Mouse (Mus musculus): ENCODE measurements around the gene Vkorc1. TPM values are rescaled to one million over a fixed set of nuclear protein-coding genes. Genes with fewer than 3 reads are reported as not detected.

Vkorc1 gene
- polyA plus RNA-seq, 1 experiment from 2014 or later: 130 TPM

GRCm38 (mm10) chr7:127935028-127935722, 39.8 kb upstream of the Vkorc1 start:
- peak overlapping the region; percentile 98 for H3K4me2 ChIP-seq (replicated peaks; ENCODE audit: low read depth)
- H3K27ac ChIP-seq (replicated peaks): peak overlapping the region; percentile 89
- peak; percentile 87 for ATAC-seq (ENCODE audit: low FRiP score, low TSS enrichment)
- peak; percentile 94 for DNase-seq (ENCODE audit: low spot score)
- peak overlapping the region; percentile 67 for H3K4me3 ChIP-seq (ENCODE audit: low read depth, low read length)
- 5% methylated on average over 32 of the region's 32 CpGs for WGBS
- H3K27me3 ChIP-seq (ENCODE audit: control insufficient read depth, insufficient read depth, low read length): no peaks in the 10 kb centered on the region
- H3K9ac ChIP-seq (ENCODE audit: low read length): peak overlapping the region; percentile 80
- H3K4me1 ChIP-seq (replicated peaks; ENCODE audit: control insufficient read depth, insufficient read depth): peaks cover 5% of the 10 kb centered on the region
- H3K9me3 ChIP-seq (ENCODE audit: control insufficient read depth, low read length): no peaks in the 10 kb centered on the region
- TF ChIP-seq CTCF (IDR thresholded peaks at IDR 0.05; ENCODE audit: low read depth): peak; percentile 99
- no peak for TF ChIP-seq EP300 (optimal IDR thresholded peaks at IDR 0.05)
- H3K36me3 ChIP-seq (ENCODE audit: control insufficient read depth, insufficient read depth, low read length): no peaks in the 10 kb centered on the region

GRCm38 (mm10) chr7:127934075-127934474, 38.7 kb upstream of the Vkorc1 start:
- DNase-seq (ENCODE audit: low spot score): no peak

GRCm38 (mm10) chr7:127932273-127933031, 37.0 kb upstream of the Vkorc1 start:
- DNase-seq (ENCODE audit: low spot score) (peak; percentile 81), ATAC-seq (ENCODE audit: low FRiP score, low TSS enrichment) (peak; percentile 19; the same call in 1 of the 2 replicates)
- peaks cover 5% of the 10 kb centered on the region for H3K4me1 ChIP-seq (replicated peaks; ENCODE audit: control insufficient read depth, insufficient read depth)
- peak; percentile 37; the same call in 1 of the 2 replicates for TF ChIP-seq CTCF (IDR thresholded peaks at IDR 0.05; ENCODE audit: low read depth)
- no peak for TF ChIP-seq EP300 (optimal IDR thresholded peaks at IDR 0.05)
- no peaks in the 10 kb centered on the region for H3K9me3 ChIP-seq (ENCODE audit: control insufficient read depth, low read length)
- H3K27me3 ChIP-seq (ENCODE audit: control insufficient read depth, insufficient read depth, low read length): no peaks in the 10 kb centered on the region
- no peak overlapping the region for H3K9ac ChIP-seq (ENCODE audit: low read length)
- no peaks in the 10 kb centered on the region for H3K36me3 ChIP-seq (ENCODE audit: control insufficient read depth, insufficient read depth, low read length)
- H3K27ac ChIP-seq (replicated peaks): peak overlapping the region; percentile 95
- H3K4me3 ChIP-seq (ENCODE audit: low read depth, low read length): no peak overlapping the region
- no peak overlapping the region; the same call in 1 of the 2 replicates for H3K4me2 ChIP-seq (replicated peaks; ENCODE audit: low read depth)
- WGBS: 24% methylated on average over 13 of the region's 13 CpGs

More at GRCm38 (mm10) chr7:127934075-127934474, 38.7 kb upstream of the Vkorc1 start:
- Histone ChIP-seq H3K27me3 (ENCODE audit: control insufficient read depth, insufficient read depth, low read length) (no peaks in the 10 kb centered on the region), H3K9me3 (ENCODE audit: control insufficient read depth, low read length) (no peaks in the 10 kb centered on the region), H3K27ac (replicated peaks) (no peak overlapping the region), H3K4me2 (replicated peaks; ENCODE audit: low read depth) (no peak overlapping the region), H3K9ac (ENCODE audit: low read length) (no peak overlapping the region), H3K36me3 (ENCODE audit: control insufficient read depth, insufficient read depth, low read length) (no peaks in the 10 kb centered on the region), H3K4me3 (ENCODE audit: low read depth, low read length) (no peak overlapping the region), H3K4me1 (replicated peaks; ENCODE audit: control insufficient read depth, insufficient read depth) (peaks cover 5% of the 10 kb centered on the region)
- ATAC-seq (ENCODE audit: low FRiP score, low TSS enrichment): no peak
- 74% methylated on average over 5 of the region's 5 CpGs for WGBS
- no peak for TF ChIP-seq EP300 (optimal IDR thresholded peaks at IDR 0.05)
- no peak for TF ChIP-seq CTCF (IDR thresholded peaks at IDR 0.05; ENCODE audit: low read depth)

GRCm38 (mm10) chr7:127931351-127932135, 36.1 kb upstream of the Vkorc1 start:
- Histone ChIP-seq H3K4me2 (replicated peaks; ENCODE audit: low read depth) (peak overlapping the region; percentile 8), H3K27me3 (ENCODE audit: control insufficient read depth, insufficient read depth, low read length) (no peaks in the 10 kb centered on the region), H3K4me1 (replicated peaks; ENCODE audit: control insufficient read depth, insufficient read depth) (peaks cover 5% of the 10 kb centered on the region), H3K9me3 (ENCODE audit: control insufficient read depth, low read length) (no peaks in the 10 kb centered on the region), H3K9ac (ENCODE audit: low read length) (peak overlapping the region; percentile 23), H3K36me3 (ENCODE audit: control insufficient read depth, insufficient read depth, low read length) (no peaks in the 10 kb centered on the region), H3K4me3 (ENCODE audit: low read depth, low read length) (no peak overlapping the region), H3K27ac (replicated peaks) (peak overlapping the region; percentile 95)
- no peak for TF ChIP-seq EP300 (optimal IDR thresholded peaks at IDR 0.05)
- no peak for TF ChIP-seq CTCF (IDR thresholded peaks at IDR 0.05; ENCODE audit: low read depth)
- DNase-seq (ENCODE audit: low spot score) (peak; percentile 87), ATAC-seq (ENCODE audit: low FRiP score, low TSS enrichment) (peak; percentile 50)
- WGBS: 22% methylated on average over 13 of the region's 13 CpGs

GRCm38 (mm10) chr7:127930636-127931035, 35.2 kb upstream of the Vkorc1 start:
- H3K27me3 ChIP-seq (ENCODE audit: control insufficient read depth, insufficient read depth, low read length): no peaks in the 10 kb centered on the region
- H3K9ac ChIP-seq (ENCODE audit: low read length): no peak overlapping the region
- H3K36me3 ChIP-seq (ENCODE audit: control insufficient read depth, insufficient read depth, low read length): no peaks in the 10 kb centered on the region
- ATAC-seq (ENCODE audit: low FRiP score, low TSS enrichment): no peak
- peak overlapping the region; percentile 95 for H3K27ac ChIP-seq (replicated peaks)
- 61% methylated on average over 5 of the region's 5 CpGs for WGBS
- DNase-seq (ENCODE audit: low spot score): no peak
- TF ChIP-seq CTCF (IDR thresholded peaks at IDR 0.05; ENCODE audit: low read depth): no peak
- no peaks in the 10 kb centered on the region for H3K9me3 ChIP-seq (ENCODE audit: control insufficient read depth, low read length)
- H3K4me1 ChIP-seq (replicated peaks; ENCODE audit: control insufficient read depth, insufficient read depth): peaks cover 5% of the 10 kb centered on the region
- no peak overlapping the region for H3K4me3 ChIP-seq (ENCODE audit: low read depth, low read length)
- no peak overlapping the region for H3K4me2 ChIP-seq (replicated peaks; ENCODE audit: low read depth)

Measured in stomach, postnatal 0 days (tissue).